Mouse (Mus musculus): ENCODE data around the gene Dapp1.

- TF ChIP-seq CTCF (IDR thresholded peaks at IDR 0.05; ENCODE audit: low read depth, low read length) (no peak), POLR2A (IDR thresholded peaks at IDR 0.05; ENCODE audit: borderline replicate concordance, low read depth, low read length) (no peak)
These were observed 93.4 kb downstream of the Dapp1 start for GRCm38 (mm10) chr3:137887961-137888360.

Measured in bone marrow macrophage, adult 2 months (primary cell).